Mouse (Mus musculus) stomach, postnatal 0 days (tissue): Measurements from ENCODE around the gene Tmem235.

ENCODE experiments used
- CTCF ChIP-seq: IDR thresholded peaks from 2 replicates; pipeline ENCODE4 v1.5.1; 2016; ENCODE audit warnings: antibody characterized with exemption, low read depth, mild to moderate bottlenecking, moderate library complexity
- EP300 ChIP-seq: optimal IDR thresholded peaks from 2 replicates; pipeline ENCODE3; 2016; ENCODE audit warnings: antibody characterized with exemption

DNA sequence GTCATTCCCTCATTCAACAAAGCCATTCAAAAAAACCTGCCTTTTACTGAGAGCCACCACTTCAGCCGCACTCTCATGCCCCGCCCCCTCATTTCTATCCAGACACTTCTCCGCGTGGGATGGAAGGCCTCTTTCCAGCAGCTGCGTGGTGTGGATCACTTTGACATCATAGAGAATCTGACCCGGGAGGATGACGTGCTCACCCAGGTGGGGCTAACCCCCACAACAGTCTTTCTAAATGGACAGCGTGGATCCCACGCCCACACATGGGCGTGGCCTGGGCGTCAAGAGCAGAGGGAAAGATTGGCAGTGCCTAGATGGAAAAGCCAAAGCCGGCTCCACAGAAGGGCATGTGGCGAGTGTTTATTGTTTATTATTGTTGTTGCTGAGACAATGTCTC lies 24.2 kb upstream of the Tmem235 start:
- TF ChIP-seq CTCF (no peak), EP300 (no peak)
